ENCODE assay signal across 33 mouse cellular contexts in genomic region chr6:141210021-141210420, GRCm38 (mm10). TPM values are rescaled to one million over a fixed set of nuclear protein-coding genes. Genes with fewer than 3 reads are reported as not detected.
"Had no signal": no experiment of that assay in that cellular context is flagged by ENCODE, and none has a peak within 500 bp of the region (broad histone marks: within the 10 kb centered on the region; RNA-seq: fewer than 3 reads in every experiment).

No protein-coding gene starts in this region.

- H3K4me3 ChIP-seq: left cerebral cortex, adult 2 months; limb, embryonic 13.5 days; limb, embryonic 15.5 days; liver, embryonic 12.5 days; liver, embryonic 13.5 days; liver, embryonic 15.5 days; lung, embryonic 15.5 days; megakaryocyte, embryonic 14.5 days; midbrain, embryonic 10.5 days; midbrain, embryonic 12.5 days; midbrain, embryonic 13.5 days; midbrain, embryonic 15.5 days; myocyte; neural tube, embryonic 12.5 days had no signal

- H3K27ac ChIP-seq: left cerebral cortex, adult 2 months; limb, embryonic 13.5 days; limb, embryonic 15.5 days; liver, embryonic 12.5 days; liver, embryonic 13.5 days; liver, embryonic 14.5 days; liver, embryonic 15.5 days; lung, embryonic 15.5 days; macrophage; midbrain, embryonic 10.5 days; midbrain, embryonic 12.5 days; midbrain, embryonic 13.5 days; midbrain, embryonic 15.5 days; neural tube, embryonic 12.5 days had no signal

- ATAC-seq: liver, embryonic 12.5 days; liver, postnatal 0 days; lung, postnatal 0 days; midbrain, embryonic 13.5 days; midbrain, embryonic 15.5 days; midbrain, embryonic 16.5 days had no signal

- H3K4me1 ChIP-seq: limb, embryonic 13.5 days; limb, embryonic 15.5 days; liver, embryonic 12.5 days; liver, embryonic 13.5 days; liver, embryonic 15.5 days; megakaryocyte, embryonic 14.5 days; midbrain, embryonic 10.5 days; midbrain, embryonic 12.5 days; midbrain, embryonic 13.5 days; midbrain, embryonic 15.5 days; neural tube, embryonic 12.5 days had no signal

- H3K9ac ChIP-seq: limb, embryonic 13.5 days; limb, embryonic 15.5 days; liver, embryonic 12.5 days; liver, embryonic 13.5 days; liver, embryonic 14.5 days; liver, embryonic 15.5 days; liver, postnatal 0 days; lung, embryonic 14.5 days; lung, embryonic 15.5 days; midbrain, embryonic 12.5 days; midbrain, embryonic 13.5 days; midbrain, embryonic 15.5 days; neural tube, embryonic 12.5 days had no signal

- H3K4me2 ChIP-seq: limb, embryonic 13.5 days; limb, embryonic 15.5 days; liver, embryonic 11.5 days; liver, embryonic 12.5 days; liver, embryonic 13.5 days; liver, embryonic 15.5 days; lung, embryonic 14.5 days; lung, embryonic 15.5 days; midbrain, embryonic 12.5 days; midbrain, embryonic 13.5 days; midbrain, embryonic 15.5 days; neural tube, embryonic 12.5 days had no signal

- H3K9me3 ChIP-seq: limb, embryonic 13.5 days; limb, embryonic 15.5 days; liver, embryonic 12.5 days; liver, embryonic 13.5 days; liver, embryonic 15.5 days; lung, embryonic 15.5 days; midbrain, embryonic 10.5 days; midbrain, embryonic 12.5 days; midbrain, embryonic 13.5 days; midbrain, embryonic 15.5 days; neural tube, embryonic 12.5 days had no signal

- H3K36me3 ChIP-seq: limb, embryonic 13.5 days; limb, embryonic 15.5 days; liver, embryonic 12.5 days; liver, embryonic 13.5 days; liver, embryonic 15.5 days; lung, embryonic 15.5 days; midbrain, embryonic 10.5 days; midbrain, embryonic 12.5 days; midbrain, embryonic 13.5 days; midbrain, embryonic 15.5 days; neural tube, embryonic 12.5 days had no signal

- DNase-seq: left cerebral cortex, postnatal 4 days; liver; liver, embryonic 13.5 days; liver, postnatal 0 days; lung, adult 18-20 months; lung, adult 2 months; lung, embryonic 14.5 days; lung, postnatal 10 days; lung, postnatal 14 days; lung, postnatal 36 days; lung, postnatal 4 days; midbrain, embryonic 14.5 days had no signal

- H3K27me3 ChIP-seq: limb, embryonic 13.5 days; limb, embryonic 15.5 days; liver, embryonic 12.5 days; liver, embryonic 13.5 days; liver, embryonic 15.5 days; lung, embryonic 15.5 days; megakaryocyte, embryonic 14.5 days; midbrain, embryonic 12.5 days; midbrain, embryonic 13.5 days; midbrain, embryonic 15.5 days; neural tube, embryonic 12.5 days had no signal

RNA-seq across cellular contexts. Expression of gene Pde3a, which starts 39.0 kb away (rescaled TPM):
- total RNA-seq: megakaryocyte progenitor cell, adult 5-6 weeks; megakaryocyte, adult 5-6 weeks; megakaryocyte-erythroid progenitor cell, adult 5-6 weeks had no signal
- polyA plus RNA-seq: myocyte had no signal
